Mouse (Mus musculus) CD4-positive naive resting alpha-beta T cell, adult 57 days (primary cell): ENCODE results near the gene Traf1. TPM values are rescaled to one million over a fixed set of nuclear protein-coding genes. Genes with fewer than 3 reads are reported as not detected.

ENCODE experiments used
- total RNA-seq: library from RNA; stranded (reverse); gene quantifications from one replicate; pipeline ENCODE4 v1.2.4, GENCODE M21; 2023

The Traf1 gene
- total RNA-seq = 216 TPM

DNA sequence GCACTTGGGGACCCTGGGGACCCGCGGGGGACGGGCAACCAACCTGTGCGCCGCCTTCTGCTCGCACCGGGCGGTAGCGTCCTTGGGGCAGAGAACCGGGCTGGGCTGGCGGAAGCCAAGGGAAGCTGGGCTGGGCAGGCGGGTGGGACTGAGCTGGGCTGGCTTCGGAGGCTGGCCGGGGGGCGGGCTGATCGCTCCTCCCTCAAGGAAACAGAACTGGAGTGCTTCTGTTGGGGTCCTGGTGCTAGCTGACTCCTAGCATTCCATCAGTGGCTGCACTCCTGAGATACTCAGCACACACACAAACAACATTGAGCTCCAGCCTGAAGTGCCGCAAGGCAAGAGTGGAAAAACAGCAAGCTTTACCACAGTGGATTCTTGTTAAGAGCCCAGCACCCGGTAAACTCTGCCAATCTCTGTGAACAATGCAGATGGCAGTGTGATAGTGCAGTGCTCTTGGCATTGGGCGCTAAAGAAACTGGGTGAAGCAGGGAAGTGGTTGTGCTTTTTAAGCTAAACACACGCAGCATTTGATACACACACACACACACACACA lies at the start of gene Traf1:
Gene Traf1 (minus strand): TSS at position 292 of the 556 bp plus-strand sequence.

DNA sequence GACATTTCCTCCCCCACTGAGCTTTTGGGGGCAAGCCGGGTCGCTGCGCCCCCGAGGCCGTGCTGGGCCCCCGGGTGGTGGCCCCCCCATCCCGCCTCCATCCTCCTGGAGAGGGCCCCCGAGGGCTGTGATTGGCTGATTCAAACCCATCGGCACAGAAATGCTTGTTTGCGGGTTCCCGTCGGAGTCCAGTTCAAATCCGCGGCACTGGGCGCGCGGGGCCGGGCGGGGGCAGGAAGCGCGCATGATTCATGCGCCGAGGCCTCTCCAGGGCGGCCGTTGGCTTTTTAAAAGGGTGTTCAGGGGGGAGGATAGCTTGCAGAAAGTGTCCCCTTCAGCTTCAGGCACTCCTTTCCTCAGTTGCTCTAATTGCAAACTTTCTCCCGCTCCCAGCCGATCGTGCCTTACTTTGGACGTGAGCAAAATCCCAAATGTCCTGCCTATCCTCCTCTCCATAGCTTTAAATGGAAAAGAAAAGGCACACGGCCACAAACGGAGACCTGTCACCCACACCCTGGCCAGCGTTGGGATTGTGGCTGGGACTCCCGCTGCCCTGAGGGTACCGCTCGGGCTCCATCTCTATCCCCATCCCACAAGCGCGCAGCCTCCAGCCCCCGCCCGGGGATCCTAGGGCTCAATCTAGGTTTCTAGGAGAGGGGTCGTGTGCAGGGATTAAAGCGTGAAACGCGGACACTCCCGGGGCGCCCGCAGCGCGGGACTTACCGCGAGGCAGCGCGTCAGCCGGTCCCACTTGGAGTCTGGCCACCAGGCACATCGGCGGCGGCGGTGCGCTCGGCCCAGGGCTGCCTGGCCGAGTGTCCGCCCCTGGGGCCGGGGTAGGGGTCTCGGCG lies 48.1 kb downstream of the Traf1 start, which contains the start of gene Phf19:
Gene Phf19 (minus strand): TSS at position 809 of the 851 bp plus-strand sequence.

Other genes with a start within 250 kb of the Traf1 start
- gene Gapvd1, start 206.5 kb downstream of the Traf1 start, total RNA-seq = 114 TPM
- gene Hspa5, start 189.8 kb downstream of the Traf1 start, total RNA-seq = 579 TPM
- gene Rabepk, start 161.9 kb downstream of the Traf1 start, total RNA-seq = 13.9 TPM
- 109 TPM for gene Fbxw2, start 135.5 kb downstream of the Traf1 start, total RNA-seq
- not detected for gene Gm34653, start 128.8 kb downstream of the Traf1 start, total RNA-seq
- gene Cutal, start 87.4 kb downstream of the Traf1 start, total RNA-seq = not detected
- 28.0 TPM for gene Psmd5, start 86.8 kb downstream of the Traf1 start, total RNA-seq
- 2.8 TPM for gene Phf19, start 47.7 kb downstream of the Traf1 start, total RNA-seq
- gene Hc, start 99.7 kb upstream of the Traf1 start, total RNA-seq = not detected
- 0.68 TPM for gene AI182371, start 139.8 kb upstream of the Traf1 start, total RNA-seq
- 118 TPM for gene Cntrl, start 147.7 kb upstream of the Traf1 start, total RNA-seq
- gene Rab14, start 239.3 kb upstream of the Traf1 start, total RNA-seq = 174 TPM